Mouse (Mus musculus): Measurements from ENCODE around the gene Taf8.

Taf8 gene

GRCm38 (mm10) chr17:47527581-47528300 lies 25.6 kb upstream of the Taf8 start:
- DNase-seq (ENCODE audit: low read depth, low spot score), result no peak
- no peaks in the 10 kb centered on the region; the same call in 1 of the 2 replicates for H3K36me3 ChIP-seq (ENCODE audit: control insufficient read depth, insufficient read depth, low read length, poor library complexity, severe bottlenecking)
- H3K27me3 ChIP-seq (ENCODE audit: control insufficient read depth, insufficient read depth, low read length, poor library complexity, severe bottlenecking), result no peaks in the 10 kb centered on the region

GRCm38 (mm10) chr17:47526856-47527520 lies 24.9 kb upstream of the Taf8 start:
- DNase-seq (ENCODE audit: low read depth, low spot score), result no peak
- no peaks in the 10 kb centered on the region; the same call in 1 of the 2 replicates for H3K36me3 ChIP-seq (ENCODE audit: control insufficient read depth, insufficient read depth, low read length, poor library complexity, severe bottlenecking)
- no peaks in the 10 kb centered on the region for H3K27me3 ChIP-seq (ENCODE audit: control insufficient read depth, insufficient read depth, low read length, poor library complexity, severe bottlenecking)

DNA sequence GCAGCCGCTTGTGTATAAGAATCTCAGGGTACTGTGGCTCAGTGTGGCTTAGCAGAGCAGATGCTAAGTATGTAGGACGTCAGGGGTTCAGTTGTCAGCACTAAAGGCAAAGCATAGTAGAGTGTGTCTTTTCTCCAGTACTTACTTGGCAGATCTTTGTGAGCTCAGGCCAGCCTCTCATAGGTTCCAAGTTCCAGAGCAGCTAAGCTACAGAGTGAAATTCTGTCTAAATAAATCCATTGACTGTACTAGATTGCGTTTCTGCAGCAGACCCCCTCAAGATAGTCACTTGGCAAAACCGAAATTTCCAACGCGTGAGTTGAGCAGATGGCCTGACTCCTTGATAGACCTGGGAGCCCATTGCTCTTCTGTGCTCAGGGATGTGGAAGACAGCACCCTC lies 22.9 kb upstream of the Taf8 start:
- no peaks in the 10 kb centered on the region for H3K27me3 ChIP-seq (ENCODE audit: control insufficient read depth, insufficient read depth, low read length, poor library complexity, severe bottlenecking)
- no peak for DNase-seq (ENCODE audit: low read depth, low spot score)
- H3K36me3 ChIP-seq (ENCODE audit: control insufficient read depth, insufficient read depth, low read length, poor library complexity, severe bottlenecking), result no peaks in the 10 kb centered on the region; the same call in 1 of the 2 replicates

DNA sequence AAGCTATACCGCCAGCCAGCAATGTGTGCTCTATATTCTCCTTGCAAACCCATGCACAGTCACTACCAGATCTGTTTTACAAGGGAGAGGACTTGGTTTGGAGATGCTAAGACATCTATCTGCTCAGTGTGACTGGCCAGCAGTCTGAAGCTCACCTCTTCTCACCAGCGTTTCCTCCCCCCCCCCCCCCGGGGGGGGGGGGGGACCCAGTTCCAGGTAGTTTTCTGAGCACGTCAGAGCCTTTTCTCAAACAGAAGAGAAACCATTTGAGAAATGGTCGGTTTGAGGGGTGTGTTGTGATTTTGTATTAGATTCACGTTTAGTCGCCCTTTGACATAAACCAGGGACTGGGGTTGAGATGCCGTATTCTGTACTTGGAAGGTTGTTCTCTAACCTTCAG lies 22.0 kb upstream of the Taf8 start:
- DNase-seq (ENCODE audit: low read depth, low spot score), result no peak

DNA sequence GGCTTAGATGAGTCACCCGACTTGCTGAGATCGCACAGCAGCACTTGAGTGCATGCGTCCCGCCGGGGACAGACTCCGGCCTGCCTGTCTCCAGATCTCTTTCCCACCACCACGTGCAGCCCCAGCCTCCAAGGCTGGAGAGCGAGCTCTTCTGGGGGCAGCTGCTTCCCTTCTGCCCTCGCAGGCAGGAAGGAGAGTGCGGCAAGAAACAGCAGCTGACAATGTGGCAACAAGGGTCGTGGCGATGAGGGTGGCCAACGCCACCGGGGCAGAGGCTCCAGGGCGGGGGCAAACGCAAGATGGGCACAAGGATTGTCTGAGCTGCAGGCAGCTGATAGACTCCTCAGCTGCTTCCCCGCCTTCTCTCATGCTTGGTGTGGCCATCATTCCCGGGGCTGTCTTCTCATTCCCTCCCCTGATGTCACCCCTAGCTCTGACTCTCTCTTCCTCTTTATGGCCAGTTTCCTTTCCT lies 21.2 kb upstream of the Taf8 start:
- DNase-seq (ENCODE audit: low read depth, low spot score), result no peak
- Histone ChIP-seq H3K36me3 (ENCODE audit: control insufficient read depth, insufficient read depth, low read length, poor library complexity, severe bottlenecking) (peaks cover 3% of the 10 kb centered on the region; the same call in 1 of the 2 replicates), H3K27me3 (ENCODE audit: control insufficient read depth, insufficient read depth, low read length, poor library complexity, severe bottlenecking) (no peaks in the 10 kb centered on the region)

More for the DNA sequence above, 22.0 kb upstream of the Taf8 start:
- no peaks in the 10 kb centered on the region for H3K27me3 ChIP-seq (ENCODE audit: control insufficient read depth, insufficient read depth, low read length, poor library complexity, severe bottlenecking)
- H3K36me3 ChIP-seq (ENCODE audit: control insufficient read depth, insufficient read depth, low read length, poor library complexity, severe bottlenecking), result peaks cover 3% of the 10 kb centered on the region; the same call in 1 of the 2 replicates

- H3K27me3 ChIP-seq (ENCODE audit: control insufficient read depth, insufficient read depth, low read length, poor library complexity, severe bottlenecking), result no peaks in the 10 kb centered on the region
- peaks cover 3% of the 10 kb centered on the region; the same call in 1 of the 2 replicates for H3K36me3 ChIP-seq (ENCODE audit: control insufficient read depth, insufficient read depth, low read length, poor library complexity, severe bottlenecking)
- DNase-seq (ENCODE audit: low read depth, low spot score), result no peak
Measured at GRCm38 (mm10) chr17:47522536-47522935, 20.4 kb upstream of the Taf8 start.

GRCm38 (mm10) chr17:47521551-47522258 lies 19.6 kb upstream of the Taf8 start:
- Histone ChIP-seq H3K27me3 (ENCODE audit: control insufficient read depth, insufficient read depth, low read length, poor library complexity, severe bottlenecking) (no peaks in the 10 kb centered on the region), H3K36me3 (ENCODE audit: control insufficient read depth, insufficient read depth, low read length, poor library complexity, severe bottlenecking) (peaks cover 8% of the 10 kb centered on the region; the same call in 1 of the 2 replicates)
- DNase-seq (ENCODE audit: low read depth, low spot score), result peak; percentile 73

- peaks cover 12% of the 10 kb centered on the region; the same call in 1 of the 2 replicates for H3K36me3 ChIP-seq (ENCODE audit: control insufficient read depth, insufficient read depth, low read length, poor library complexity, severe bottlenecking)
- DNase-seq (ENCODE audit: low read depth, low spot score), result no peak
- H3K27me3 ChIP-seq (ENCODE audit: control insufficient read depth, insufficient read depth, low read length, poor library complexity, severe bottlenecking), result no peaks in the 10 kb centered on the region
Measured at GRCm38 (mm10) chr17:47518205-47518604, 16.1 kb upstream of the Taf8 start.

- Histone ChIP-seq H3K36me3 (ENCODE audit: control insufficient read depth, insufficient read depth, low read length, poor library complexity, severe bottlenecking) (peaks cover 13% of the 10 kb centered on the region; the same call in 1 of the 2 replicates), H3K27me3 (ENCODE audit: control insufficient read depth, insufficient read depth, low read length, poor library complexity, severe bottlenecking) (no peaks in the 10 kb centered on the region)
- DNase-seq (ENCODE audit: low read depth, low spot score), result peak; percentile 44
Measured at GRCm38 (mm10) chr17:47516232-47516631, 14.1 kb upstream of the Taf8 start.

- H3K36me3 ChIP-seq (ENCODE audit: control insufficient read depth, insufficient read depth, low read length, poor library complexity, severe bottlenecking), result peaks cover 13% of the 10 kb centered on the region; the same call in 1 of the 2 replicates
- no peaks in the 10 kb centered on the region for H3K27me3 ChIP-seq (ENCODE audit: control insufficient read depth, insufficient read depth, low read length, poor library complexity, severe bottlenecking)
- peak; percentile 51 for DNase-seq (ENCODE audit: low read depth, low spot score)
Measured at GRCm38 (mm10) chr17:47515180-47515844, 13.2 kb upstream of the Taf8 start.

DNA sequence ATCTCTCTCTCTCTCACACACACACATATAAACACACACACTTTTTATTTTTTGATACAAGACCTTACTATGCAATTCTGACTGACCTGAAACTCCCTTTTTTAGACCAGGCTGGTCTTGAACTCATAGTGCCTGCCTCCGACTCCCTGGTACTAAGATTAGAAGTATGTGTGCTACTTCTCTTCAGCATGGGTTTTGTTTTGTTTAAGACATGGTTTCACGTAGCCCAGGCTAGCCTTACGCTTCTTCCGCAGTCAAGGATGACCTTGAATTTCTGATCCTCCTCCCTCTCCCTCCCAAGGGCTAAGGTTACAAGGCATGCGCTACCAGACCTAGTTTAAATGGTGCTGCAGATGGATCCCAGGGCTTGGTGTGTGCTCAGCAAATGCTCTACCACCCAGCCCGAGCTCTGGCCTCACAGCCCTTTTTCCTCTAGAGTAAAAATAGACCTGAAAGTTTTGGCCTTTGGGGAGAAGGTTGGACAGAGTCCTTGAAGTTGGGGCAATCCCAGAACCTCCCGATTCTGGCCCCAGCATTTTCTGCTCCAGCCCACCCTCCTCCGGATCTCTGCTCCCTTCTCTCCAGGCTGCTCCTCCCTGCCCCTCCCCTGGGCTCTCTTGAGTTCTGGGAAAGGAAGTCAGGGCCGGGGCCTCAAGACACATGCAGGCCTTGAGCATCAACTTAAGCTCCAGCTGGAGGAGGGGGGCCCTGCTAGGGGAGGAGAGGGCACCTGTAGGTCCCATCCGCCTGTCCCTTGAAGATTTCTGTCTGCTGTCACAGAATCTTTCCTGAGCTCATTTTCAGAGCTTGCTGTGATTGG lies 11.1 kb upstream of the Taf8 start:
- no peak for DNase-seq (ENCODE audit: low read depth, low spot score)
- Histone ChIP-seq H3K36me3 (ENCODE audit: control insufficient read depth, insufficient read depth, low read length, poor library complexity, severe bottlenecking) (peaks cover 10% of the 10 kb centered on the region; the same call in 1 of the 2 replicates), H3K27me3 (ENCODE audit: control insufficient read depth, insufficient read depth, low read length, poor library complexity, severe bottlenecking) (no peaks in the 10 kb centered on the region)

GRCm38 (mm10) chr17:47511111-47512020 lies 9.3 kb upstream of the Taf8 start:
- Histone ChIP-seq H3K27me3 (ENCODE audit: control insufficient read depth, insufficient read depth, low read length, poor library complexity, severe bottlenecking) (no peaks in the 10 kb centered on the region), H3K36me3 (ENCODE audit: control insufficient read depth, insufficient read depth, low read length, poor library complexity, severe bottlenecking) (peaks cover 5% of the 10 kb centered on the region; the same call in 1 of the 2 replicates)
- peak; percentile 97 for DNase-seq (ENCODE audit: low read depth, low spot score)

All from splenic B cell, adult 2 months (primary cell).